Mouse (Mus musculus) lung, postnatal 0 days (tissue): Measurements from ENCODE around the gene Vav2. TPM values are rescaled to one million over a fixed set of nuclear protein-coding genes. Genes with fewer than 3 reads are reported as not detected.
A peak's percentile ranks its signal among the peaks of the same experiment; 100 is the strongest.

Experiments
- ATAC-seq: fragments of 200-750 bp; cut with Nextera tagmentation; 2 replicates; pipeline ENCODE4 v1.8.0; 2017; ENCODE audit warnings: moderate library complexity
- DNase-seq: peaks from one replicate; pipeline ENCODE4 v3.0.0-alpha.2; 2016; ENCODE audit warnings: low spot score
- H3K27ac ChIP-seq: fragments of 300-500 bp; sonication (generic); 2 replicates; pipeline ENCODE4 v1.5.1; 2014; ENCODE audit warnings: antibody characterized with exemption, mild to moderate bottlenecking, low read length, mixed read lengths
- H3K27me3 ChIP-seq: fragments of 300-500 bp; sonication (generic); replicated peaks from 2 replicates; pipeline ENCODE4 v1.6.1; 2014; ENCODE audit warnings: low read length, mixed read lengths; ENCODE audit not compliant: insufficient read depth
- H3K36me3 ChIP-seq: fragments of 300-500 bp; sonication (generic); 2 replicates; pipeline ENCODE4 v1.6.1; 2014; ENCODE audit warnings: low read length, mixed read lengths; ENCODE audit not compliant: insufficient read depth
- H3K4me1 ChIP-seq: fragments of 300-500 bp; sonication (generic); 2 replicates; pipeline ENCODE4 v1.6.1; 2014; ENCODE audit warnings: antibody characterized with exemption, low read depth, low read length, mixed read lengths; ENCODE audit not compliant: insufficient read depth
- H3K4me2 ChIP-seq: fragments of 300-500 bp; sonication (generic); replicated peaks from 2 replicates; pipeline ENCODE4 v1.6.1; 2014; ENCODE audit warnings: low read depth, mild to moderate bottlenecking, low read length, moderate library complexity, mixed read lengths
- H3K4me3 ChIP-seq: fragments of 300-500 bp; sonication (generic); 2 replicates; pipeline ENCODE4 v1.5.1; 2014; ENCODE audit warnings: low read depth, low read length
- H3K9ac ChIP-seq: fragments of 300-500 bp; sonication (generic); replicated peaks from 2 replicates; pipeline ENCODE4 v1.6.1; 2014; ENCODE audit warnings: low read depth, mild to moderate bottlenecking
- H3K9me3 ChIP-seq: fragments of 300-500 bp; sonication (generic); 2 replicates; pipeline ENCODE4 v1.6.1; 2016; ENCODE audit warnings: low read length, mixed read lengths
- CTCF ChIP-seq: IDR thresholded peaks from 2 replicates; pipeline ENCODE4 v1.5.1; 2016; ENCODE audit warnings: antibody characterized with exemption, mild to moderate bottlenecking
- EP300 ChIP-seq: IDR thresholded peaks from 2 replicates; pipeline ENCODE4 v1.6.1; 2016; ENCODE audit warnings: antibody characterized with exemption, mild to moderate bottlenecking, control low read depth
- WGBS: fragments of 180-500 bp; shearing (Covaris S2); extraction: QIAGEN DNeasy Blood & Tissue Kit; methylation state at CpG from one replicate; pipeline ENCODE4 v1.1.7; 2014; 5-methylcytosine and 5-hydroxymethylcytosine counted together
- polyA plus RNA-seq: library from polyadenylated mRNA; unstranded; fragments of >200 nt; fragmentation: Nextera tagmentation; extraction: Ambion mirVana; gene quantifications from 2 replicates; pipeline ENCODE4 v1.2.1, GENCODE M21; 2015

Gene Vav2
- polyA plus RNA-seq, 1 experiment from 2014 or later: 12.1 TPM

DNA sequence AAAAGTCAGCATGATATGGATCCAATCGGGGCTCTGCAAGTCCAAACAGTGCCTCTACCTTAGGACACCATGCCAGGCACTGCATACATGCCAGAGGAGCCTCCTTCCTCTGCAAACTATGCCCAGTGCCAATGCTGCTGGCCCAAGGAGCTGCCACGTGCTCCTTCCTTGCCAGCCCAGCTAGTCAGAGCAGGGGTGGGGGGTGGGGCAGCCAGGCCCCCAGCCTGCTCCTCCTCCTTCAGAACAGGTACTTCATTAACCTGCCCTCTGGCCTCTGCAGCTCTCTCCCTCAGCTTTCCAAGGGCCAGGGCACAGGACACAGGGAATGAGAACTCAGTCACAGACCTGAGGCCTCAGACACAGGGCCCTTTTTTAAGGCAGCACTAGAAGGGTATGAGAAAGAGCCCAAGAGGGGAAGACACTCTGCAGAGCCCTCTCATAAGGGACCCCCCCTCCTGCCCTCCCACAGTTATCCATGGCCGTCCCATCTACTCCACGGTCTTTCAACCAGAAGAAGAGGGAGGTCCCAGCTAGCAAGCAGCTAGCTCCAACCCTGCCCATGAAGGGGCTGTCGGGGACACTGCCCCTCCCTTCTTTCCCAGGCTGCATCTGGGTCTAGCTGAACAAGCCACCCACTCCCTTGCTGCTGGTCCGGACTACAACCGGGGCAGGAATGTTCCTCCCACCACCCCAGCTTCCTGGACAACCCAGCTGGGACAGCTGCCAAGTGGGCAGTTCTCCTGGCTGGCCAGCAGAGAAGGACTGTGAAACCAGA is 179.9 kb downstream of the Vav2 start:
- Histone ChIP-seq H3K4me2 (peak overlapping the region; percentile 42), H3K9me3 (no peaks in the 10 kb centered on the region), H3K36me3 (no peaks in the 10 kb centered on the region; the same call in 1 of the 2 replicates), H3K4me3 (peak overlapping the region; percentile 4; the same call in 1 of the 2 replicates), H3K4me1 (peaks cover 8% of the 10 kb centered on the region; the same call in 1 of the 2 replicates), H3K27me3 (no peaks in the 10 kb centered on the region), H3K9ac (no peak overlapping the region), H3K27ac (peak overlapping the region; percentile 74)
- DNase-seq: peak; percentile 98
- TF ChIP-seq EP300: no peak
- TF ChIP-seq CTCF: peak; percentile 36
- peak; percentile 98 for ATAC-seq
- WGBS: 8% methylated on average over 7 of the region's 7 CpGs

GRCm38 (mm10) chr2:27245947-27246346 is 180.9 kb downstream of the Vav2 start:
- Histone ChIP-seq H3K36me3 (no peaks in the 10 kb centered on the region; the same call in 1 of the 2 replicates), H3K27me3 (no peaks in the 10 kb centered on the region), H3K4me3 (no peak overlapping the region), H3K4me1 (peaks cover 8% of the 10 kb centered on the region; the same call in 1 of the 2 replicates), H3K27ac (no peak overlapping the region), H3K9ac (no peak overlapping the region), H3K4me2 (peak overlapping the region; percentile 42; the same call in 1 of the 2 replicates), H3K9me3 (no peaks in the 10 kb centered on the region)
- DNase-seq (no peak), ATAC-seq (no peak)
- 58% methylated on average over 7 of the region's 7 CpGs for WGBS
- no peak for TF ChIP-seq EP300
- TF ChIP-seq CTCF: no peak

DNA sequence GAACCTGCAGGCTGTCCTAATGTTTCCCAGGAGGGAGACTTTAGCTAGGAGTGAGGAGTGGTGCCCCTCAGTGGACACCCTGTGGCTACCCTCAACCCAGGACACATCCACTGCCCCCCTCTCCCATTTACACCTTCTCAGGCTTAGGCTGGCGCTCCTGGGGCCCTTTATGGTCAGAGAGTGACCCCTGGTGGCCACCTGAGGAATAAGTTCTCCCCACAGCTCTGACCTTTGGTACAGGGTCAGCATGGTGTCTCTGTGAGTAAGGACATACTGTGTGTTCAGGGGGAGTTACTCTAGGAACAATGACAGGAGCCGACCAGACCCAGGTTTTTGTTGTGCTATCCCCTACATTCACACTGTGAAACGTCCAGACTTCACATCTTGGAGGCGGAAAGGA is 189.5 kb downstream of the Vav2 start:
- H3K9me3 ChIP-seq: no peaks in the 10 kb centered on the region
- DNase-seq: peak; percentile 75
- no peak overlapping the region for H3K9ac ChIP-seq
- H3K4me3 ChIP-seq: no peak overlapping the region
- no peaks in the 10 kb centered on the region for H3K27me3 ChIP-seq
- no peaks in the 10 kb centered on the region for H3K4me1 ChIP-seq
- ATAC-seq: peak; percentile 23
- no peak overlapping the region for H3K27ac ChIP-seq
- H3K36me3 ChIP-seq: no peaks in the 10 kb centered on the region; the same call in 1 of the 2 replicates
- 30% methylated on average over 4 of the region's 4 CpGs for WGBS
- TF ChIP-seq EP300 (no peak), CTCF (peak; percentile 97)
- no peak overlapping the region for H3K4me2 ChIP-seq

DNA sequence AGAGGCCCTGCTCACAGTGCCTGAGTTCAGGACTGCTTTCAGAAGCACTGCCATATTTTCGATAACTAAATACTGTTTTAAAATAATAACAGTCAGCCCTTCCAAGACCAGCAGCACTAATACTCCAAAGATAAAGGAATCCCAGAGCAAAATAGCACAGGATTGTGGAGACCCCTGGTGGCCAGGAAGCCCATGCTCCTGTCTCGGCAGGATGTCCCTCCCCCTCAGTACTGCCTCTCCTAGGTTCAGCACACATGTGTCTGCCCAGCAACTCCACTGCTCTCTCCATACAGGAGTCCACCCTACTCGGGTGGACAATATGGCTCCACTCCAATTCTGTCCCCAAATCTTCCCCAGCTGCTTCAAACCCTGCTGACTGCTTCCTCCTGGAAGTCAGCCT is 191.1 kb downstream of the Vav2 start:
- Histone ChIP-seq H3K9ac (no peak overlapping the region), H3K27ac (no peak overlapping the region), H3K9me3 (no peaks in the 10 kb centered on the region), H3K36me3 (no peaks in the 10 kb centered on the region; the same call in 1 of the 2 replicates), H3K4me3 (no peak overlapping the region), H3K4me1 (no peaks in the 10 kb centered on the region), H3K4me2 (no peak overlapping the region), H3K27me3 (no peaks in the 10 kb centered on the region)
- DNase-seq (peak; percentile 88), ATAC-seq (peak; percentile 29)
- peak; percentile 84 for TF ChIP-seq CTCF
- no peak for TF ChIP-seq EP300
- 9% methylated on average over 3 of the region's 3 CpGs for WGBS

DNA sequence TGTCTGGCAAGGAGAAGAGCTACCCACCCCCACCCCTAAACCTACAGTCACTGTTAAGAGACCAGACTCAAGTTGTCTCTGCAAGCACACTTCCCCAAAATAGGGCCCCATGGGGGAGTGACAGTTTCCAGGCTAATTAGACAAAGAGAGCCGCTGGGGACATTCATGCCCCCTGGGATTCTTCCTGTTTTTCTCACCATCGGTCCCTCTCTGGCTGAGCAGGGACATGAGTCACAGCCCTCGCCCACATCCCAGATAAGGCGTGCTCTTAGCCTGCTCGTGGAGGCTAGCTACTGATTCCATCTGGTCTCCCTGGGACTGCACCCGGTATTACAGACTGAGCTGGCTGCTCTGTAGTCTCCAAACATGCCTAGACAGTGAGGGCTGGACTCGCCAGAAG is 194.5 kb downstream of the Vav2 start:
- ATAC-seq (peak; percentile 74), DNase-seq (peak; percentile 88)
- H3K4me2 ChIP-seq: no peak overlapping the region
- no peaks in the 10 kb centered on the region for H3K27me3 ChIP-seq
- H3K27ac ChIP-seq: peak overlapping the region; percentile 81
- 22% methylated on average over 7 of the region's 7 CpGs for WGBS
- no peaks in the 10 kb centered on the region for H3K36me3 ChIP-seq
- H3K4me1 ChIP-seq: no peaks in the 10 kb centered on the region
- H3K9me3 ChIP-seq: no peaks in the 10 kb centered on the region
- TF ChIP-seq EP300 (peak; percentile 55), CTCF (no peak)
- no peak overlapping the region for H3K4me3 ChIP-seq
- H3K9ac ChIP-seq: no peak overlapping the region

GRCm38 (mm10) chr2:27229481-27230105 is 197.2 kb downstream of the Vav2 start:
- DNase-seq (peak; percentile 87), ATAC-seq (peak; percentile 80)
- H3K27ac ChIP-seq: peak overlapping the region; percentile 64
- no peaks in the 10 kb centered on the region for H3K27me3 ChIP-seq
- H3K4me3 ChIP-seq: no peak overlapping the region
- TF ChIP-seq CTCF (no peak), EP300 (peak; percentile 58; the same call in 1 of the 2 replicates)
- WGBS: 79% methylated on average over 2 of the region's 2 CpGs
- H3K36me3 ChIP-seq: no peaks in the 10 kb centered on the region
- no peaks in the 10 kb centered on the region for H3K9me3 ChIP-seq
- no peak overlapping the region for H3K9ac ChIP-seq
- no peaks in the 10 kb centered on the region for H3K4me1 ChIP-seq
- H3K4me2 ChIP-seq: no peak overlapping the region
